Mouse (Mus musculus) hindbrain, postnatal 0 days (tissue): Measurements from ENCODE around the gene Txnip. TPM values are rescaled to one million over a fixed set of nuclear protein-coding genes. Genes with fewer than 3 reads are reported as not detected.

Experiments used
- ATAC-seq: fragments of 200-750 bp; cut with Nextera tagmentation; 2 replicates; pipeline ENCODE4 v1.8.0; 2017; ENCODE audit warnings: mild to moderate bottlenecking, moderate TSS enrichment, moderate library complexity
- DNase-seq: peaks from one replicate; pipeline ENCODE4 v3.0.0-alpha.2; 2015; ENCODE audit warnings: low spot score
- H3K27ac ChIP-seq: fragments of 300-500 bp; sonication (generic); 2 replicates; pipeline ENCODE4 v1.5.1; 2014; ENCODE audit warnings: mild to moderate bottlenecking
- H3K27me3 ChIP-seq: fragments of 300-500 bp; sonication (generic); 2 replicates; pipeline ENCODE4 v1.6.1; 2014; ENCODE audit warnings: low read length, mixed read lengths; ENCODE audit not compliant: insufficient read depth
- H3K36me3 ChIP-seq: fragments of 300-500 bp; sonication (generic); 2 replicates; pipeline ENCODE4 v1.6.1; 2014; ENCODE audit warnings: low read length, mixed read lengths; ENCODE audit not compliant: insufficient read depth
- H3K4me1 ChIP-seq: fragments of 300-500 bp; sonication (generic); 2 replicates; pipeline ENCODE4 v1.6.1; 2014; ENCODE audit warnings: antibody characterized with exemption, low read length, mixed read lengths; ENCODE audit not compliant: insufficient read depth
- H3K4me2 ChIP-seq: fragments of 300-500 bp; sonication (generic); 2 replicates; pipeline ENCODE4 v1.6.1; 2014; ENCODE audit warnings: low read depth, mild to moderate bottlenecking, low read length, moderate library complexity, mixed read lengths
- H3K4me3 ChIP-seq: fragments of 300-500 bp; sonication (generic); 2 replicates; pipeline ENCODE4 v1.5.1; 2014; ENCODE audit warnings: low read length
- H3K9ac ChIP-seq: fragments of 300-500 bp; sonication (generic); replicated peaks from 2 replicates; pipeline ENCODE4 v1.6.1; 2014; ENCODE audit warnings: mild to moderate bottlenecking, low read length, moderate library complexity, mixed read lengths
- H3K9me3 ChIP-seq: fragments of 300-500 bp; sonication (generic); 2 replicates; pipeline ENCODE4 v1.6.1; 2016; ENCODE audit warnings: low read length, mixed read lengths
- CTCF ChIP-seq: IDR thresholded peaks from 2 replicates; pipeline ENCODE4 v1.5.1; 2016; ENCODE audit warnings: antibody characterized with exemption, control low read depth, low read depth
- WGBS: fragments of 180-500 bp; shearing (Covaris S2); extraction: QIAGEN DNeasy Blood & Tissue Kit; methylation state at CpG from one replicate; pipeline ENCODE4 v1.1.7; 2014; 5-methylcytosine and 5-hydroxymethylcytosine counted together
- polyA plus RNA-seq: library from polyadenylated mRNA; unstranded; fragments of >200 nt; fragmentation: Nextera tagmentation; extraction: Ambion mirVana; gene quantifications from 2 replicates; pipeline ENCODE4 v1.2.1, GENCODE M21; 2015
- total RNA-seq: library from RNA; depleted of rRNA; stranded (reverse); fragments of >200 nt; gene quantifications from 2 replicates; pipeline ENCODE4 v1.2.3, GENCODE M21; 2014

Gene Txnip
- total and polyA plus RNA-seq, 2 experiments from 2014 or later: 148 to 222 TPM

- H3K4me1 ChIP-seq: no peaks in the 10 kb centered on the region
- no peak for DNase-seq
- no peak overlapping the region for H3K9ac ChIP-seq
- H3K27me3 ChIP-seq: no peaks in the 10 kb centered on the region
- H3K27ac ChIP-seq: no peak overlapping the region
- 79% methylated on average over 5 of the region's 5 CpGs for WGBS
- no peaks in the 10 kb centered on the region for H3K36me3 ChIP-seq
- H3K4me2 ChIP-seq: no peak overlapping the region
- TF ChIP-seq CTCF: no peak
- ATAC-seq: no peak
- H3K9me3 ChIP-seq: no peaks in the 10 kb centered on the region
- no peak overlapping the region for H3K4me3 ChIP-seq
Observed at GRCm38 (mm10) chr3:96549346-96549745, 8.4 kb upstream of the Txnip start.

GRCm38 (mm10) chr3:96551203-96551602 lies 6.6 kb upstream of the Txnip start:
- 17% methylated on average over 8 of the region's 8 CpGs for whole genome bisulfite sequencing
- ATAC-seq: 0 out of 2 replicates have a peak, but pooled peaks have one; percentile 13
- peak; percentile 83 for DNase-seq
- H3K9me3 ChIP-seq: no peaks in the 10 kb centered on the region
- TF ChIP-seq CTCF: peak; percentile 66
- H3K4me2 ChIP-seq: no peak overlapping the region
- no peak overlapping the region for H3K4me3 ChIP-seq
- H3K27ac ChIP-seq: no peak overlapping the region
- H3K36me3 ChIP-seq: no peaks in the 10 kb centered on the region
- H3K9ac ChIP-seq: no peak overlapping the region
- H3K27me3 ChIP-seq: no peaks in the 10 kb centered on the region
- peaks cover 8% of the 10 kb centered on the region for H3K4me1 ChIP-seq

GRCm38 (mm10) chr3:96551890-96552289 lies 5.9 kb upstream of the Txnip start:
- Histone ChIP-seq H3K4me3 (no peak overlapping the region), H3K9ac (no peak overlapping the region), H3K36me3 (no peaks in the 10 kb centered on the region), H3K4me1 (peaks cover 11% of the 10 kb centered on the region), H3K27ac (peak overlapping the region; percentile 37; the same call in 1 of the 2 replicates), H3K27me3 (no peaks in the 10 kb centered on the region), H3K9me3 (no peaks in the 10 kb centered on the region), H3K4me2 (no peak overlapping the region)
- WGBS: 71% methylated on average over 7 of the region's 7 CpGs
- no peak for ATAC-seq
- no peak for TF ChIP-seq CTCF
- no peak for DNase-seq

GRCm38 (mm10) chr3:96553601-96554000 lies 4.2 kb upstream of the Txnip start:
- H3K27ac ChIP-seq: no peak overlapping the region
- no peaks in the 10 kb centered on the region for H3K36me3 ChIP-seq
- no peak overlapping the region for H3K4me3 ChIP-seq
- 85% methylated on average over 6 of the region's 6 CpGs for WGBS
- ATAC-seq (no peak), DNase-seq (no peak)
- peaks cover 14% of the 10 kb centered on the region for H3K4me1 ChIP-seq
- no peaks in the 10 kb centered on the region for H3K9me3 ChIP-seq
- H3K4me2 ChIP-seq: no peak overlapping the region
- no peak for TF ChIP-seq CTCF
- no peaks in the 10 kb centered on the region for H3K27me3 ChIP-seq
- H3K9ac ChIP-seq: no peak overlapping the region

GRCm38 (mm10) chr3:96554251-96554650 lies 3.5 kb upstream of the Txnip start:
- H3K9ac ChIP-seq: no peak overlapping the region
- no peaks in the 10 kb centered on the region for H3K27me3 ChIP-seq
- no peaks in the 10 kb centered on the region for H3K36me3 ChIP-seq
- no peak overlapping the region for H3K4me3 ChIP-seq
- H3K4me2 ChIP-seq: no peak overlapping the region
- H3K4me1 ChIP-seq: peaks cover 14% of the 10 kb centered on the region
- ATAC-seq: no peak
- no peak for TF ChIP-seq CTCF
- DNase-seq: no peak
- peak overlapping the region; percentile 74; the same call in 1 of the 2 replicates for H3K27ac ChIP-seq
- WGBS: 76% methylated on average over 6 of the region's 6 CpGs
- H3K9me3 ChIP-seq: no peaks in the 10 kb centered on the region

GRCm38 (mm10) chr3:96555041-96555596 lies 2.6 kb upstream of the Txnip start:
- peak overlapping the region; percentile 74 for H3K27ac ChIP-seq
- no peaks in the 10 kb centered on the region for H3K9me3 ChIP-seq
- peaks cover 19% of the 10 kb centered on the region for H3K4me1 ChIP-seq
- ATAC-seq: peak; percentile 55
- no peak overlapping the region for H3K4me2 ChIP-seq
- 20% methylated on average over 12 of the region's 12 CpGs for WGBS
- TF ChIP-seq CTCF: no peak
- H3K9ac ChIP-seq: no peak overlapping the region
- no peak overlapping the region for H3K4me3 ChIP-seq
- 0 out of 2 replicates have a peak, but pooled peaks cover 2% of the 10 kb centered on the region for H3K36me3 ChIP-seq
- H3K27me3 ChIP-seq: no peaks in the 10 kb centered on the region
- DNase-seq: peak; percentile 85

GRCm38 (mm10) chr3:96555999-96556614 lies 1.6 kb upstream of the Txnip start:
- H3K4me2 ChIP-seq: peak overlapping the region; percentile 85
- no peaks in the 10 kb centered on the region for H3K27me3 ChIP-seq
- H3K9me3 ChIP-seq: no peaks in the 10 kb centered on the region
- no peak for ATAC-seq
- H3K9ac ChIP-seq: no peak overlapping the region
- peak overlapping the region; percentile 74 for H3K27ac ChIP-seq
- H3K36me3 ChIP-seq: peaks cover 11% of the 10 kb centered on the region; the same call in 1 of the 2 replicates
- H3K4me3 ChIP-seq: no peak overlapping the region
- H3K4me1 ChIP-seq: peaks cover 21% of the 10 kb centered on the region
- WGBS: 85% methylated on average over 15 of the region's 15 CpGs
- no peak for TF ChIP-seq CTCF
- no peak for DNase-seq
